Mouse (Mus musculus): ENCODE measurements around the gene St6galnac3. TPM values are rescaled to one million over a fixed set of nuclear protein-coding genes. Genes with fewer than 3 reads are reported as not detected.

The St6galnac3 gene
- polyA plus RNA-seq, 1 experiment from 2014 or later: 31.0 TPM

GRCm38 (mm10) chr3:153546936-153547683, 177.9 kb downstream of the St6galnac3 start:
- Histone ChIP-seq H3K4me1 (ENCODE audit: control insufficient read depth, insufficient read depth, low read length) (no peaks in the 10 kb centered on the region), H3K27me3 (replicated peaks; ENCODE audit: control insufficient read depth, insufficient read depth, low read length) (no peaks in the 10 kb centered on the region), H3K4me2 (ENCODE audit: low read depth, low read length) (no peak overlapping the region), H3K4me3 (ENCODE audit: low read length) (no peak overlapping the region), H3K9ac (ENCODE audit: low read depth, low read length) (no peak overlapping the region), H3K27ac (ENCODE audit: low read length) (no peak overlapping the region), H3K9me3 (ENCODE audit: control insufficient read depth, low read length) (no peaks in the 10 kb centered on the region), H3K36me3 (ENCODE audit: control insufficient read depth, insufficient read depth, low read length) (no peaks in the 10 kb centered on the region)
- WGBS: 84% methylated on average over 7 of the region's 7 CpGs
- no peak for ATAC-seq

DNA sequence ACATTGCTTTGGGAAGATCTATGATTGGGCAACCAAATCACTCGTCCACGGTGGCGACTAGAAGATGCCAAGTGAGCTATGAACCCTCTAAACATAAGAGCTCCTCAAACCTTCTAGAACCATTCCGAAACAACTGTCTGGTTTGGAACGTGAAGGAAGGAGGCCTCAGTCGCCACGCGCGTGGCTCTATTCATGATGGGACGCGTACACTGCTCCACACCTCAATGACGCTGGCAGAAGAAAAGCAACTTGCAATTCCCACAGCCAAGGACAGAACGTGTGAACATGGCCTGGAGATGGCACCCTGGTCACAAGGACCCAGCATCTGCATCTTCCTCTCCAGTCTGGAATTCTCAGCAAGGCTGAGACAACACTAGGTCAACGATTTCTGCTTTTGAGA, 185.1 kb downstream of the St6galnac3 start:
- ATAC-seq: no peak
- no peak overlapping the region for H3K4me3 ChIP-seq (ENCODE audit: low read length)
- no peaks in the 10 kb centered on the region for H3K27me3 ChIP-seq (replicated peaks; ENCODE audit: control insufficient read depth, insufficient read depth, low read length)
- H3K27ac ChIP-seq (ENCODE audit: low read length): no peak overlapping the region
- H3K4me2 ChIP-seq (ENCODE audit: low read depth, low read length): no peak overlapping the region
- H3K36me3 ChIP-seq (ENCODE audit: control insufficient read depth, insufficient read depth, low read length): no peaks in the 10 kb centered on the region
- no peaks in the 10 kb centered on the region for H3K9me3 ChIP-seq (ENCODE audit: control insufficient read depth, low read length)
- H3K4me1 ChIP-seq (ENCODE audit: control insufficient read depth, insufficient read depth, low read length): no peaks in the 10 kb centered on the region
- H3K9ac ChIP-seq (ENCODE audit: low read depth, low read length): no peak overlapping the region
- WGBS: 91% methylated on average over 14 of the region's 14 CpGs

GRCm38 (mm10) chr3:153538396-153538795, 186.6 kb downstream of the St6galnac3 start:
- WGBS: 32% methylated on average over 2 of the region's 2 CpGs
- no peaks in the 10 kb centered on the region for H3K27me3 ChIP-seq (replicated peaks; ENCODE audit: control insufficient read depth, insufficient read depth, low read length)
- H3K9me3 ChIP-seq (ENCODE audit: control insufficient read depth, low read length): no peaks in the 10 kb centered on the region
- H3K27ac ChIP-seq (ENCODE audit: low read length): no peak overlapping the region
- no peaks in the 10 kb centered on the region for H3K36me3 ChIP-seq (ENCODE audit: control insufficient read depth, insufficient read depth, low read length)
- ATAC-seq: no peak
- no peak overlapping the region for H3K4me2 ChIP-seq (ENCODE audit: low read depth, low read length)
- no peak overlapping the region for H3K9ac ChIP-seq (ENCODE audit: low read depth, low read length)
- H3K4me1 ChIP-seq (ENCODE audit: control insufficient read depth, insufficient read depth, low read length): no peaks in the 10 kb centered on the region
- no peak overlapping the region for H3K4me3 ChIP-seq (ENCODE audit: low read length)

DNA sequence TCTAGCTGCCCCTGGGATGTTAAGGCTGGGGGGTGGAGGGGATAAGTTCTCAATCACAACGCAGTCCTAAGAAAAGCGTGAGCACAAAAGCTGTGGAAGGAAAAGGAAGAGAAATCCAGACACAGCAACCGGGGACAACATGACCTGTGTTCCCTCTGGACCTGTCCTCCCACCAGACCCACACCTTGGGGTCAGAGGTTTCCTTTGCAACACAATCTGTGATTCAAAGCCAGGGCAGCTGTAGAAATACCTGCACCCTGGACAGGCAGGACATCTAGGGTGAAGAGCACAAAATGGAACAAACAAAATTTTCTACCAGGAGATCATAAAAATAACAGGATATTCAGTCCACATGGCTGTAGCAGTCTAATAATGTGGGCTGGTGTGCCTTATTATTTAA, 187.5 kb downstream of the St6galnac3 start:
- 83% methylated on average over 3 of the region's 3 CpGs for WGBS
- no peaks in the 10 kb centered on the region for H3K9me3 ChIP-seq (ENCODE audit: control insufficient read depth, low read length)
- ATAC-seq: no peak
- H3K4me3 ChIP-seq (ENCODE audit: low read length): no peak overlapping the region
- no peaks in the 10 kb centered on the region for H3K36me3 ChIP-seq (ENCODE audit: control insufficient read depth, insufficient read depth, low read length)
- no peak overlapping the region for H3K27ac ChIP-seq (ENCODE audit: low read length)
- no peaks in the 10 kb centered on the region for H3K4me1 ChIP-seq (ENCODE audit: control insufficient read depth, insufficient read depth, low read length)
- no peak overlapping the region for H3K4me2 ChIP-seq (ENCODE audit: low read depth, low read length)
- H3K27me3 ChIP-seq (replicated peaks; ENCODE audit: control insufficient read depth, insufficient read depth, low read length): no peaks in the 10 kb centered on the region
- no peak overlapping the region for H3K9ac ChIP-seq (ENCODE audit: low read depth, low read length)

DNA sequence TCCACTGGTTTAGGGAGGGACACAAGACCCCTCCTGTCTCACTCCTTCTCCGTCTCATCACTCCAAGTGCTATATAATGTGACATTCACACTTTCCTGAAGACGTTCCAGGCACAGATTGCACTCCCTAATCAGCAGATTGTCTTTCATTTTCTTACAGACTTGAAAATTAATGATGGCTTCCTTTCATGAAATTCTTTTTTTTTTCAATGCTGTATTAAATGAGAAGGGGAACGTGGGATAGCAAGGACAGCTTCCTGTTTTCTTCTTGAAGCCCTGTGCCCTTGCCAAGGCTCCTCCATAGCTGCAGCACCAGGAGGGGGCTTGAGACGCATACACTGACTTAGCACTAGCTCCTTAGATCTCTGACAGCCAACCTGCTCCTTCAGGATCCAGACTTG, 188.7 kb downstream of the St6galnac3 start:
- WGBS: 73% methylated on average over 4 of the region's 4 CpGs
- H3K4me2 ChIP-seq (ENCODE audit: low read depth, low read length): no peak overlapping the region
- H3K4me1 ChIP-seq (ENCODE audit: control insufficient read depth, insufficient read depth, low read length): no peaks in the 10 kb centered on the region
- no peaks in the 10 kb centered on the region for H3K9me3 ChIP-seq (ENCODE audit: control insufficient read depth, low read length)
- no peaks in the 10 kb centered on the region for H3K27me3 ChIP-seq (replicated peaks; ENCODE audit: control insufficient read depth, insufficient read depth, low read length)
- H3K27ac ChIP-seq (ENCODE audit: low read length): no peak overlapping the region
- H3K36me3 ChIP-seq (ENCODE audit: control insufficient read depth, insufficient read depth, low read length): no peaks in the 10 kb centered on the region
- H3K9ac ChIP-seq (ENCODE audit: low read depth, low read length): no peak overlapping the region
- no peak overlapping the region for H3K4me3 ChIP-seq (ENCODE audit: low read length)
- no peak for ATAC-seq

DNA sequence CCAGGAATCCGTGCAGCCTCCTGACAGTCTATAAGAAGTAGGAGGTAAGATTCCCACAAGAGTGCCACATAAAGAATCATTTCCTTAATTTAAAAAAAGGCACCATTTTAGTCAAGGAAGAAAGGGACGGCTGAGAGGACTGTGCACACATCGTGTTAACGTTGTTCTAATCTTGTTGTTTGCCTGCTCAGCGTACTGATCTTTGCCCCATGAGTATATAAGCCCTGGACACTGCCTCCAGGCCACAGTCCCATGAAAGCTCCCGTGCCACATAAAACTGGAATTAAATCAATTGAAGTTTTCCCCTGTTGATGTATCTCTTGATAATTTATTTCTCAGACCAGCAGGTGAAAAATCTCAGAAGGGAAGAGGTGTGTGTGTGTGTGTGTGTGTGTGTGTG, 195.8 kb downstream of the St6galnac3 start:
- Histone ChIP-seq H3K9me3 (ENCODE audit: control insufficient read depth, low read length) (no peaks in the 10 kb centered on the region), H3K4me3 (ENCODE audit: low read length) (no peak overlapping the region), H3K27me3 (replicated peaks; ENCODE audit: control insufficient read depth, insufficient read depth, low read length) (no peaks in the 10 kb centered on the region), H3K36me3 (ENCODE audit: control insufficient read depth, insufficient read depth, low read length) (no peaks in the 10 kb centered on the region), H3K9ac (ENCODE audit: low read depth, low read length) (no peak overlapping the region), H3K4me1 (ENCODE audit: control insufficient read depth, insufficient read depth, low read length) (no peaks in the 10 kb centered on the region), H3K27ac (ENCODE audit: low read length) (no peak overlapping the region), H3K4me2 (ENCODE audit: low read depth, low read length) (no peak overlapping the region)
- WGBS: 64% methylated on average over 6 of the region's 6 CpGs
- ATAC-seq: no peak

DNA sequence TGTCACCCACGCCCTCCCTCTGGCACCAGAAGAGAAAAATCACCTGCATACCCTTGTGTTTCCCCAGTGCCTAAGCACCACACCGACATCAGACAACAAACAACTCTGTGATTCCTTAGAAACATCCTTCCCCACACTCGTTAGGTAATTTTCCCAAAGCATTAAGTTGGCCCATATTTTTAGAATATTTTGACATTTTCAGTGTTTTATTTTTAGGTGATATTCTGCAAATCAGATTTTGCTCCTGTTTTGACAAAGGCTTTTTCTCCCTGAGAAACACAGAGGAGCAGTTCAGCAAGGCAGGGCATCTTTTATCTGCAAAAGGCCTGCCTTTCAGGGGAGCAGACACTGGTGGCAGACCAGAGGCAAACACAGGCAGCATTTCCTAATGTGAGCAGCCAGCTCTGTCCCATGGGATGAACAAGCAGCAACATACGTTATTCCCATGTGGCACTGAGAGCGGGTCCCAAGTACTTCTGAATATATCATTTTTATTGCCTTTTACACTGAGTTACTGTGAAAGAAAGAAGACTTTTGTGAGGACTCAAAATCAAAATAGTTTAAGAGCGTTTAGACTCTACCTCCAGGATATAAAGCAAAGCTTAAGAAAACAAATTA, 199.7 kb downstream of the St6galnac3 start:
- no peak overlapping the region for H3K27ac ChIP-seq (ENCODE audit: low read length)
- 62% methylated on average over 6 of the region's 6 CpGs for WGBS
- ATAC-seq: no peak

DNA sequence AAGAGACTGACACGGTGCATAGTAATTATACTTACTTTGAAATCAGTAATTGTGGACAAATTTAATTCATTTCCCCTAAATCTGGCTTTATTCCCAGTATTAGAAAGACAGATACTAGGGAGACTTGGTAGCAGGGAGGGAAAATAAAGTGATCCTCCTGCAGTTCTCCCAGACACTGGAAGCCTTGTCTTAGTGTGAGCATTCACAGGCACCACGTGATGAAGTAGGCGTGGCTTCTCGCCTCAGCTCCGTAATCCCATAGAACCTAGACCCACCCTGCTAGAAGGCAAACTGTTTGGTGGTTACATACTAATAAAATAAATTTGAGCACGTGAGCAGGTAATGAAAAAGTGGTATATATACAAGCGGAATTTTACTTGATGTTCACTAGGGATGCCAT, 208.1 kb downstream of the St6galnac3 start:
- 70% methylated on average over 7 of the region's 7 CpGs for WGBS
- no peak overlapping the region for H3K27ac ChIP-seq (ENCODE audit: low read length)
- no peak overlapping the region for H3K9ac ChIP-seq (ENCODE audit: low read depth, low read length)
- H3K36me3 ChIP-seq (ENCODE audit: control insufficient read depth, insufficient read depth, low read length): no peaks in the 10 kb centered on the region
- no peak overlapping the region for H3K4me2 ChIP-seq (ENCODE audit: low read depth, low read length)
- 0 out of 2 replicates have a peak, but pooled peaks cover 5% of the 10 kb centered on the region for H3K9me3 ChIP-seq (ENCODE audit: control insufficient read depth, low read length)
- no peaks in the 10 kb centered on the region for H3K27me3 ChIP-seq (replicated peaks; ENCODE audit: control insufficient read depth, insufficient read depth, low read length)
- no peak for ATAC-seq
- no peak overlapping the region for H3K4me3 ChIP-seq (ENCODE audit: low read length)
- H3K4me1 ChIP-seq (ENCODE audit: control insufficient read depth, insufficient read depth, low read length): no peaks in the 10 kb centered on the region

More for the DNA sequence above, 199.7 kb downstream of the St6galnac3 start:
- Histone ChIP-seq H3K4me2 (ENCODE audit: low read depth, low read length) (no peak overlapping the region), H3K9me3 (ENCODE audit: control insufficient read depth, low read length) (no peaks in the 10 kb centered on the region), H3K27me3 (replicated peaks; ENCODE audit: control insufficient read depth, insufficient read depth, low read length) (no peaks in the 10 kb centered on the region), H3K36me3 (ENCODE audit: control insufficient read depth, insufficient read depth, low read length) (no peaks in the 10 kb centered on the region), H3K4me1 (ENCODE audit: control insufficient read depth, insufficient read depth, low read length) (no peaks in the 10 kb centered on the region), H3K4me3 (ENCODE audit: low read length) (no peak overlapping the region), H3K9ac (ENCODE audit: low read depth, low read length) (no peak overlapping the region)

GRCm38 (mm10) chr3:153513501-153514060, 211.4 kb downstream of the St6galnac3 start:
- ATAC-seq: no peak
- H3K9me3 ChIP-seq (ENCODE audit: control insufficient read depth, low read length): 0 out of 2 replicates have a peak, but pooled peaks cover 5% of the 10 kb centered on the region
- no peaks in the 10 kb centered on the region for H3K27me3 ChIP-seq (replicated peaks; ENCODE audit: control insufficient read depth, insufficient read depth, low read length)
- no peak overlapping the region for H3K9ac ChIP-seq (ENCODE audit: low read depth, low read length)
- H3K4me2 ChIP-seq (ENCODE audit: low read depth, low read length): no peak overlapping the region
- H3K36me3 ChIP-seq (ENCODE audit: control insufficient read depth, insufficient read depth, low read length): no peaks in the 10 kb centered on the region
- no peak overlapping the region for H3K27ac ChIP-seq (ENCODE audit: low read length)
- H3K4me1 ChIP-seq (ENCODE audit: control insufficient read depth, insufficient read depth, low read length): no peaks in the 10 kb centered on the region
- WGBS: 54% methylated on average over 6 of the region's 6 CpGs
- H3K4me3 ChIP-seq (ENCODE audit: low read length): no peak overlapping the region
